Mouse (Mus musculus): ENCODE results near the gene Actr3.

The Actr3 gene

DNA sequence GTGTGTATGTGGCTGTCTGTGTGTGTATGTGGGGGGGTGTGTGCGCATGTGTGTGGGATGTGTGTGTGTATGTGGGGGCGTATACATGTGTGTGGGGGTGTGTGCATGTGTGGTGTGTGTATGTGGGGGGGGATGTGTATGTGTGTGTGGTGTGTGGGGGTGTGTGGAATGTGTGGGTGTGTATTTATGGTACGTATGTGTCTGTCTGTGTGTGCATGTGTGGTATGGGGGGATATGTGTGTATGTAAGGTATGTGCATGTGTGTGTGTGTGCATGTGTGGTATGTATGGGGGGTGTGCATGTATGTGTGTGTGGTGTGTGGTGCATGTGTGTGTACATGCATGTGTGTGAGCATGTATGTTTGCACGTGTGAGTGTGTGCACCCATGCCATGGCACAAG is 70.0 kb downstream of the Actr3 start:
- no peak for DNase-seq (ENCODE audit: low spot score in 2 of 2)

DNA sequence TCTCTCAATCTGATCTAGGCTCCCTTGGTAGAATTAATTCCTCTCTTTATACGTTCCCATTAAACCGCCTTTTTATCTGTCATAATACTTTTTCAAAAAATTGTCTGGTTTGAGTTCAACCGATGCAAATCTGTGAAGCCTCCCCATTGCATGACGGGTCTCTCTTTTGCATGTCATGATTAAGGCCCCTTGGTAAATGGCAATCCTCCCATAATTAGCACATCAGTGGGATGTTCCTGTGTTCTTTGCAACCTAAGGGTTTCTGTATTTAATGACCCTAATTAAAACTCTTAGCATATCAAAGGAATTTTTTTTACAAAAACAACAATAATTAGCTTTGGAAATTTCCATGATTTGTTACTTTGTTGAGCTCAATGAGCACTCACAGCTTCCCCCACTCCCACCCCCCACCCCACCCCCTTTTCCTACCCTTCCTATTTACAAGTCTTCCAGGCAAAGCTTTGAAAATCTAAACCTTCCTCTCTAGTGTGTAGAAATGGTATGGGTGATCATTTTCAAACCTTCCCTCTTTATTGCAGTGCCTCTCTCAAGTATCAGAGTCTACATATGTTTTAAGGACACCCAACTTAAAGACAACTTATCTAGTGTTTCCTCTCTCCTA is 84.0 kb downstream of the Actr3 start:
- DNase-seq (ENCODE audit: low spot score in 2 of 2): no peak

DNA sequence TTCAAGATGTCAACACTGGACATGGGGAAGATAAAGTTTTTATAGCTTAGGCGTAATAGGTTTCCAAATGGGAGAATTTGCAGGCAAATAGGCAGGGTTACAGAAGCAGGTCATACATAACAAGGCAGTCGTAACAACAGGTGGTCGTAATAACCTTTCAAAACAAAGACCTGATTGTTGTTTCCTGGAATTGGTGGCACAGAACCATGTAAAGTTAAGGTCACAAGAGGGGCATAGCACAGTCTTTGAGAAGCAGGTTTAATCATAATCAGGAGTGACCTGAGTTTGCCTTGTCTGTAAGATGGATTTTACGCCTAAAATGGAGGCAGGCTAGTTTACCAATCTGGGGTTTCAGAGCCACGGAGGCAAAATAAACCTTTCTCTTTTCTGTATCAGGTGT is 84.7 kb downstream of the Actr3 start:
- no peak for DNase-seq (ENCODE audit: low spot score in 2 of 2)

DNA sequence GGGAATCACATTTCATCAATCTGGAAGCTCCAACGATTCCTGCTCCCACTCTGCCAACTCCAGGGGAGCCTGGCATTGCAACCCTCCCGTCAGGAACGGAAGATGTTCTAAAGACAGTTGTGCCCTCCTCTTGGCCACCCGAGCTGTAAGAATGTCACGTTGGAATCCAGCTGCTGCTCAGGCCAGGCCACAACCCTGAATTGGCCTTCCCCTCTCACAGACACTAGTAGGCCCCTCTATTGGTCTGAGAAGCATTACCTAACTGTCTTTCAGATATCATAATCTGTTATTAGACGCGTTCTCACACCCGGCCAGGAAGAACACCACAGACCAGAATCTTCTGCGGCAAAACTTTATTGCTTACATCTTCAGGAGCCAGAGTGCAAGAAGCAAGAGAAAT is 89.7 kb downstream of the Actr3 start:
- DNase-seq (ENCODE audit: low spot score in 2 of 2): no peak

DNA sequence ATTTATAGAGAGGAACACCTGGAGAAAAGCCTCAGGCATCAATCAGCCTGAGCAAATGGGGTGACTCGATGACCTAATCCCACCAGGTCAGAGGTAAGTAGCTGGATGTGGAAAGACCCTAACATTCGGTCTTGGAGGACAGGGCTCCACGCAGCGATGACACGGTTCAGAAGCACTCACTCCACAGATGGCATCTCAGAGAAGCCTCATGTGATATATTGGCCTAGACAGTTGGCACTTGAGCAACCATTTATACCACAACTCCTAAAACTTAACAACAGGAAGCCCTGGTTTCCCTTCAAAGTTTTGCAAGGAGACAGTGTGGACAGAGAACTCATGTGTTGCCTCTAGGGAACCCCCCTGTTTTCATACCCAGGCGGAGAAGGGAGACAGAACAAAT is 90.1 kb downstream of the Actr3 start:
- DNase-seq (ENCODE audit: low spot score in 2 of 2): no peak

DNA sequence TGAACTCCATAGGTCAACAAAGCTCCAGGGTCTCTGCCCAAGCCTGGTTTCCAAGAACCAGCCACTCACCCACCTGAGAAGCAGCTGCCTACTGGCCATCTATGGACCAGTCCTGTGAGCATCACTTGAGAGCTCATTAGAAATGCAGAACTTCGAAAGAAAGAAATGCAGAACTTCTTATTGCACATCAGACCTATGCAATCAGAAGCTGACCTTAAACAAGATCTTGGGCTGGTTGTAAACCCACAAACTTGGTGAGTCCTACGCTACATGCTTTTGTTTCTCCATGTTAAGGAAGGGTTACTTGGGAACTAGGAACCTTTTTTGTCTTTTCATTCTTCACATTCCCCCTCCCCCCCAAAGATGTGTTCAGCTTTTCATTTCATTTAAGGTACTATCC is 92.4 kb downstream of the Actr3 start:
- no peak for DNase-seq (ENCODE audit: low spot score in 2 of 2)
